Mouse (Mus musculus): ENCODE data around the gene Zfp536.
"Not testable (repeated sequence)": the region's sequence is repeated elsewhere in the genome, so short reads cannot be mapped to it uniquely, and the experiment has no call there.

The Zfp536 gene

GRCm38 (mm10) chr7:37753024-37753423 is 20.4 kb downstream of the Zfp536 start:
- DNase-seq, result no peak

- no peak for DNase-seq
Measured at GRCm38 (mm10) chr7:37746133-37746761, 27.2 kb downstream of the Zfp536 start.

GRCm38 (mm10) chr7:37743350-37743749 is 30.1 kb downstream of the Zfp536 start:
- no peak for DNase-seq

GRCm38 (mm10) chr7:37737191-37737590 is 36.2 kb downstream of the Zfp536 start:
- DNase-seq, result no peak

- no peak for DNase-seq
Measured at GRCm38 (mm10) chr7:37736413-37736720, 37.1 kb downstream of the Zfp536 start.

GRCm38 (mm10) chr7:37735707-37736412 is 37.6 kb downstream of the Zfp536 start:
- DNase-seq, result no peak

- no peak for DNase-seq
Measured at GRCm38 (mm10) chr7:37735101-37735500, 38.3 kb downstream of the Zfp536 start.

GRCm38 (mm10) chr7:37734576-37734975 is 38.9 kb downstream of the Zfp536 start:
- no peak for DNase-seq

- no peak for DNase-seq
Measured at GRCm38 (mm10) chr7:37733996-37734395, 39.4 kb downstream of the Zfp536 start.

GRCm38 (mm10) chr7:37732741-37733140 is 40.7 kb downstream of the Zfp536 start:
- DNase-seq, result no peak

GRCm38 (mm10) chr7:37727746-37728145 is 45.7 kb downstream of the Zfp536 start:
- DNase-seq, result no peak

GRCm38 (mm10) chr7:37724002-37724790 is 49.2 kb downstream of the Zfp536 start:
- DNase-seq, result no peak

GRCm38 (mm10) chr7:37723191-37723592 is 50.2 kb downstream of the Zfp536 start:
- no peak for DNase-seq

- no peak for DNase-seq
Measured at GRCm38 (mm10) chr7:37721676-37722075, 51.8 kb downstream of the Zfp536 start.

- no peak for DNase-seq
Measured at GRCm38 (mm10) chr7:37718671-37719402, 54.6 kb downstream of the Zfp536 start.

- no peak for DNase-seq
Measured at GRCm38 (mm10) chr7:37717071-37717470, 56.4 kb downstream of the Zfp536 start.

- no peak for DNase-seq
Measured at GRCm38 (mm10) chr7:37716626-37717025, 56.8 kb downstream of the Zfp536 start.

- no peak for DNase-seq
Measured at GRCm38 (mm10) chr7:37704464-37704863, 69.0 kb downstream of the Zfp536 start.

GRCm38 (mm10) chr7:37697378-37697777 is 76.1 kb downstream of the Zfp536 start:
- not testable (repeated sequence) for DNase-seq

- DNase-seq, result no peak
Measured at GRCm38 (mm10) chr7:37695066-37695465, 78.4 kb downstream of the Zfp536 start.

GRCm38 (mm10) chr7:37690606-37691005 is 82.8 kb downstream of the Zfp536 start:
- DNase-seq, result no peak

GRCm38 (mm10) chr7:37689561-37690305 is 83.7 kb downstream of the Zfp536 start:
- DNase-seq, result no peak

GRCm38 (mm10) chr7:37689107-37689511 is 84.3 kb downstream of the Zfp536 start:
- no peak for DNase-seq

Data from thymus, postnatal 4 days (tissue).